Mouse (Mus musculus) heart, embryonic 10.5 days (tissue): ENCODE data around the gene Ms4a4b. TPM values are rescaled to one million over a fixed set of nuclear protein-coding genes. Genes with fewer than 3 reads are reported as not detected.
"Not testable (repeated sequence)": the region's sequence is repeated elsewhere in the genome, so short reads cannot be mapped to it uniquely, and the experiment has no call there.

Experiments
- DNase-seq: peaks from one replicate; pipeline ENCODE4 v3.0.0-alpha.2; 2017; ENCODE audit warnings: low spot score
- H3K27ac ChIP-seq: fragments of 300-500 bp; sonication (generic); 2 replicates; pipeline ENCODE4 v1.5.1; 2016; ENCODE audit warnings: mild to moderate bottlenecking
- H3K27me3 ChIP-seq: fragments of 300-500 bp; sonication (generic); 2 replicates; pipeline ENCODE4 v1.6.1; 2016; ENCODE audit warnings: mild to moderate bottlenecking; ENCODE audit not compliant: poor library complexity, insufficient read depth, severe bottlenecking
- H3K36me3 ChIP-seq: fragments of 300-500 bp; sonication (generic); 2 replicates; pipeline ENCODE4 v1.6.1; 2016; ENCODE audit warnings: mild to moderate bottlenecking, moderate library complexity
- H3K4me1 ChIP-seq: fragments of 300-500 bp; sonication (generic); 2 replicates; pipeline ENCODE4 v1.6.1; 2016; ENCODE audit warnings: mild to moderate bottlenecking
- H3K4me3 ChIP-seq: fragments of 300-500 bp; sonication (generic); 2 replicates; pipeline ENCODE4 v1.5.1; 2016; ENCODE audit warnings: mild to moderate bottlenecking, moderate library complexity
- H3K9me3 ChIP-seq: fragments of 300-500 bp; sonication (generic); 2 replicates; pipeline ENCODE4 v1.6.1; 2016; ENCODE audit warnings: mild to moderate bottlenecking, moderate library complexity
- WGBS: fragments of 180-500 bp; shearing (Covaris S2); methylation state at CpG from one replicate; pipeline ENCODE4 v1.1.7; 2016; 5-methylcytosine and 5-hydroxymethylcytosine counted together
- polyA plus RNA-seq: library from polyadenylated mRNA; unstranded; fragments of >200 nt; fragmentation: Nextera tagmentation; extraction: Ambion mirVana; gene quantifications from 2 replicates; pipeline ENCODE4 v1.2.1, GENCODE M21; 2016

Gene Ms4a4b
- polyA plus RNA-seq, 1 experiment from 2014 or later, result not detected

- H3K27me3 ChIP-seq, H3K36me3 ChIP-seq, DNase-seq, H3K9me3 ChIP-seq, H3K4me3 ChIP-seq, H3K4me1 ChIP-seq, H3K27ac ChIP-seq: not testable (repeated sequence)
- WGBS, result 35% methylated on average over 1 of the region's 1 CpGs
Measured at GRCm38 (mm10) chr19:11464795-11465194, 21.4 kb downstream of the Ms4a4b start.

GRCm38 (mm10) chr19:11466471-11466870, 23.1 kb downstream of the Ms4a4b start:
- no peaks in the 10 kb centered on the region for H3K27me3 ChIP-seq
- DNase-seq, result no peak
- H3K27ac ChIP-seq, result no peak overlapping the region
- H3K9me3 ChIP-seq, result no peaks in the 10 kb centered on the region
- H3K4me3 ChIP-seq, result no peak overlapping the region
- H3K4me1 ChIP-seq, result no peaks in the 10 kb centered on the region
- 71% methylated on average over 5 of the region's 5 CpGs for WGBS
- no peaks in the 10 kb centered on the region for H3K36me3 ChIP-seq

GRCm38 (mm10) chr19:11468361-11468760, 25.0 kb downstream of the Ms4a4b start:
- not testable (repeated sequence) for DNase-seq, H3K27me3 ChIP-seq, H3K9me3 ChIP-seq, H3K27ac ChIP-seq, H3K36me3 ChIP-seq, H3K4me1 ChIP-seq, H3K4me3 ChIP-seq
- 58% methylated on average over 1 of the region's 1 CpGs for WGBS

- H3K4me1 ChIP-seq, DNase-seq, H3K27ac ChIP-seq, H3K27me3 ChIP-seq, H3K9me3 ChIP-seq, H3K4me3 ChIP-seq, H3K36me3 ChIP-seq: not testable (repeated sequence)
- WGBS, result 75% methylated on average over 4 of the region's 4 CpGs
Measured at GRCm38 (mm10) chr19:11469215-11469614, 25.9 kb downstream of the Ms4a4b start, which contains the start of gene Ms4a6c. Ms4a6c (plus strand) TSS chr19:11469366.

- Histone ChIP-seq H3K27ac (no peak overlapping the region), H3K27me3 (no peaks in the 10 kb centered on the region), H3K4me1 (no peaks in the 10 kb centered on the region), H3K36me3 (no peaks in the 10 kb centered on the region), H3K4me3 (no peak overlapping the region), H3K9me3 (no peaks in the 10 kb centered on the region)
- WGBS, result 80% methylated on average over 2 of the region's 2 CpGs
- DNase-seq, result no peak
Measured at GRCm38 (mm10) chr19:11479714-11480113, 36.4 kb downstream of the Ms4a4b start.

- H3K27ac ChIP-seq, result no peak overlapping the region
- no peaks in the 10 kb centered on the region for H3K27me3 ChIP-seq
- H3K9me3 ChIP-seq, result no peaks in the 10 kb centered on the region
- WGBS, result 84% methylated on average over 2 of the region's 2 CpGs
- no peak overlapping the region for H3K4me3 ChIP-seq
- no peaks in the 10 kb centered on the region for H3K4me1 ChIP-seq
- no peaks in the 10 kb centered on the region for H3K36me3 ChIP-seq
- no peak for DNase-seq
Measured at GRCm38 (mm10) chr19:11482684-11483083, 39.3 kb downstream of the Ms4a4b start.

GRCm38 (mm10) chr19:11483941-11484340, 40.6 kb downstream of the Ms4a4b start:
- no peak overlapping the region for H3K4me3 ChIP-seq
- 66% methylated on average over 4 of the region's 4 CpGs for WGBS
- no peaks in the 10 kb centered on the region for H3K27me3 ChIP-seq
- no peak for DNase-seq
- no peaks in the 10 kb centered on the region for H3K4me1 ChIP-seq
- no peak overlapping the region for H3K27ac ChIP-seq
- H3K9me3 ChIP-seq, result no peaks in the 10 kb centered on the region
- H3K36me3 ChIP-seq, result no peaks in the 10 kb centered on the region

- Histone ChIP-seq H3K27me3 (no peaks in the 10 kb centered on the region), H3K27ac (no peak overlapping the region), H3K4me3 (no peak overlapping the region), H3K36me3 (no peaks in the 10 kb centered on the region), H3K9me3 (no peaks in the 10 kb centered on the region), H3K4me1 (no peaks in the 10 kb centered on the region)
- 82% methylated on average over 3 of the region's 3 CpGs for WGBS
- DNase-seq, result no peak
Measured at GRCm38 (mm10) chr19:11484388-11484787, 41.0 kb downstream of the Ms4a4b start.

- no peaks in the 10 kb centered on the region for H3K9me3 ChIP-seq
- no peak overlapping the region for H3K27ac ChIP-seq
- no peaks in the 10 kb centered on the region for H3K4me1 ChIP-seq
- no peak overlapping the region for H3K4me3 ChIP-seq
- H3K27me3 ChIP-seq, result no peaks in the 10 kb centered on the region
- WGBS, result 80% methylated on average over 3 of the region's 3 CpGs
- no peaks in the 10 kb centered on the region for H3K36me3 ChIP-seq
- DNase-seq, result no peak
Measured at GRCm38 (mm10) chr19:11485266-11485665, 41.9 kb downstream of the Ms4a4b start.

GRCm38 (mm10) chr19:11485746-11486145, 42.4 kb downstream of the Ms4a4b start, which contains the start of gene Gm8369:
Gm8369 (plus strand) TSS chr19:11485938.
- 68% methylated on average over 2 of the region's 2 CpGs for WGBS
- no peak for DNase-seq
- H3K27ac ChIP-seq, result no peak within 1 kb of the TSS
- H3K36me3 ChIP-seq, result no peaks in the 10 kb centered on the region
- no peaks in the 10 kb centered on the region for H3K9me3 ChIP-seq
- no peaks in the 10 kb centered on the region for H3K4me1 ChIP-seq
- no peaks in the 10 kb centered on the region for H3K27me3 ChIP-seq
- H3K4me3 ChIP-seq, result no peak within 1 kb of the TSS

GRCm38 (mm10) chr19:11486599-11486998, 43.2 kb downstream of the Ms4a4b start:
- no peaks in the 10 kb centered on the region for H3K9me3 ChIP-seq

GRCm38 (mm10) chr19:11491406-11492189, 48.2 kb downstream of the Ms4a4b start:
- H3K27me3 ChIP-seq, result no peaks in the 10 kb centered on the region
- H3K27ac ChIP-seq, result no peak overlapping the region
- H3K4me3 ChIP-seq, result no peak overlapping the region
- DNase-seq, result no peak
- no peaks in the 10 kb centered on the region for H3K9me3 ChIP-seq
- no peaks in the 10 kb centered on the region for H3K36me3 ChIP-seq
- WGBS, result 64% methylated on average over 4 of the region's 4 CpGs
- H3K4me1 ChIP-seq, result no peaks in the 10 kb centered on the region

More at GRCm38 (mm10) chr19:11486599-11486998, 43.2 kb downstream of the Ms4a4b start:
- DNase-seq, result no peak
- 77% methylated on average over 1 of the region's 1 CpGs for WGBS
- Histone ChIP-seq H3K4me3 (no peak overlapping the region), H3K36me3 (no peaks in the 10 kb centered on the region), H3K27ac (no peak overlapping the region), H3K27me3 (no peaks in the 10 kb centered on the region), H3K4me1 (no peaks in the 10 kb centered on the region)

- no peaks in the 10 kb centered on the region for H3K36me3 ChIP-seq
- H3K9me3 ChIP-seq, result no peaks in the 10 kb centered on the region
- no peak overlapping the region for H3K4me3 ChIP-seq
- H3K27ac ChIP-seq, result no peak overlapping the region
- DNase-seq, result no peak
- H3K27me3 ChIP-seq, result no peaks in the 10 kb centered on the region
- WGBS, result 53% methylated on average over 1 of the region's 1 CpGs
- H3K4me1 ChIP-seq, result no peaks in the 10 kb centered on the region
Measured at GRCm38 (mm10) chr19:11492671-11493070, 49.3 kb downstream of the Ms4a4b start.

- WGBS, result 75% methylated on average over 3 of the region's 3 CpGs
- H3K27ac ChIP-seq, result no peak overlapping the region
- no peak overlapping the region for H3K4me3 ChIP-seq
- H3K27me3 ChIP-seq, result no peaks in the 10 kb centered on the region
- no peaks in the 10 kb centered on the region for H3K36me3 ChIP-seq
- DNase-seq, result no peak
- no peaks in the 10 kb centered on the region for H3K9me3 ChIP-seq
- H3K4me1 ChIP-seq, result no peaks in the 10 kb centered on the region
Measured at GRCm38 (mm10) chr19:11494519-11494918, 51.2 kb downstream of the Ms4a4b start.
